8 mouse cellular contexts compared by ENCODE assay signal in the genomic region with DNA sequence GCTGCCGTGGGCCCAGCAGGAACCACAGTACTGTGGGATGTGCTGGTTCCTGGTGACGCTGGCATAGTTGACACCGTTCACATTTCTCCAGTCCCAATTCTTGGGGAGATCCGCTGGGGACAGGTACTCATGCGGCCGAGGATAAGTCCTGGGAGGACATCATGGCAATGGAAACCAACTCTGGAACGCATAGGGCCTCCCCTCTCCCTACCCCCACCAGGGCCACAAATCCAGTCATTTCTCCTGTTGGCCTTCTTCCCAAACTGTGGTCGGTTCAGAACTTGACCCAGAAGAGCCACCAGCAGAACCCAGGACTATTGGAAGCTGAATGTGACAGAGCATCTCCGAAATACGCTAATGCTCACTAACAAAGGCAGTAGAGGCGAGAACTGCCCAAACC. TPM values are rescaled to one million over a fixed set of nuclear protein-coding genes. Genes with fewer than 3 reads are reported as not detected.
A peak's percentile ranks its signal among the peaks of the same experiment; 100 is the strongest.
DNase-seq lines count a peak whose midpoint lies in the region; ATAC-seq and TF ChIP-seq lines count a peak whose summit lies in the region.

No protein-coding gene starts in this region.

- 76% methylated on average over 11 of the region's 11 CpGs for WGBS in kidney, embryonic 16.5 days
- 66% methylated on average over 11 of the region's 11 CpGs for WGBS in hindbrain, embryonic 13.5 days
- 62% methylated on average over 11 of the region's 11 CpGs for whole genome bisulfite sequencing in midbrain, embryonic 15.5 days

- H3K36me3 ChIP-seq in kidney, embryonic 16.5 days (ENCODE audit: insufficient read depth, low read length), result no peaks in the 10 kb centered on the region
- peaks cover 3% of the 10 kb centered on the region; the same call in 1 of the 2 replicates for H3K36me3 ChIP-seq in hindbrain, embryonic 13.5 days
- no peaks in the 10 kb centered on the region for H3K36me3 ChIP-seq in midbrain, embryonic 15.5 days (replicated peaks)

- DNase-seq in kidney, adult 8-10 months, result no peak
- no peak for DNase-seq in layer of hippocampus, adult 9-11 months
- no peak for DNase-seq in left cerebral cortex, postnatal 10 days (ENCODE audit: extremely low spot score in 1 of 2, low spot score in 2 of 2)
- no peak for DNase-seq in layer of hippocampus, postnatal 36 days

- TF ChIP-seq CTCF in cortical plate, adult 2 months (IDR thresholded peaks at IDR 0.05; ENCODE audit: extremely low read depth, insufficient read depth, low read length), result no peak

- no peak for ATAC-seq in kidney, embryonic 16.5 days (ENCODE audit: low FRiP score, low TSS enrichment)
- ATAC-seq in hindbrain, embryonic 13.5 days (ENCODE audit: low FRiP score), result 0 out of 2 replicates have a peak, but pooled peaks have one; percentile 1
- ATAC-seq in midbrain, embryonic 15.5 days (replicated peaks), result no peak; the same call in 1 of the 2 replicates

- intact Hi-C loops in left cerebral cortex, postnatal 10 days (cut with DNase I), result no loop called here

- H3K4me1 ChIP-seq in kidney, embryonic 16.5 days (ENCODE audit: insufficient read depth, low read length), result peaks cover 27% of the 10 kb centered on the region
- H3K4me1 ChIP-seq in cortical plate, adult 2 months (ENCODE audit: control insufficient read depth, insufficient read depth, low read length), result no peaks in the 10 kb centered on the region
- peaks cover 23% of the 10 kb centered on the region for H3K4me1 ChIP-seq in hindbrain, embryonic 13.5 days (replicated peaks)
- peaks cover 21% of the 10 kb centered on the region for H3K4me1 ChIP-seq in midbrain, embryonic 15.5 days

- no peak for TF ChIP-seq POLR2A in cortical plate, adult 2 months (IDR thresholded peaks at IDR 0.05; ENCODE audit: extremely low read depth, insufficient read depth, low read length)

- no peaks in the 10 kb centered on the region for H3K27me3 ChIP-seq in kidney, embryonic 16.5 days (ENCODE audit: insufficient read depth, low read length)
- H3K27me3 ChIP-seq in hindbrain, embryonic 13.5 days, result no peaks in the 10 kb centered on the region
- no peaks in the 10 kb centered on the region for H3K27me3 ChIP-seq in midbrain, embryonic 15.5 days (replicated peaks)

- H3K4me2 ChIP-seq in kidney, embryonic 16.5 days (replicated peaks; ENCODE audit: low read depth, low read length), result peak overlapping the region; percentile 68
- peak overlapping the region; percentile 73 for H3K4me2 ChIP-seq in hindbrain, embryonic 13.5 days
- peak overlapping the region; percentile 83 for H3K4me2 ChIP-seq in midbrain, embryonic 15.5 days

- H3K9me3 ChIP-seq in kidney, embryonic 16.5 days (ENCODE audit: low read length), result no peaks in the 10 kb centered on the region
- H3K9me3 ChIP-seq in hindbrain, embryonic 13.5 days, result no peaks in the 10 kb centered on the region
- H3K9me3 ChIP-seq in midbrain, embryonic 15.5 days, result no peaks in the 10 kb centered on the region

- peak overlapping the region; percentile 64 for H3K4me3 ChIP-seq in kidney, embryonic 16.5 days (ENCODE audit: low read length)
- H3K4me3 ChIP-seq in cortical plate, adult 2 months (ENCODE audit: insufficient read depth, low read length), result peak overlapping the region; percentile 68
- peak overlapping the region; percentile 53 for H3K4me3 ChIP-seq in hindbrain, embryonic 13.5 days
- H3K4me3 ChIP-seq in midbrain, embryonic 15.5 days, result peak overlapping the region; percentile 48

- peak overlapping the region; percentile 67 for H3K9ac ChIP-seq in kidney, embryonic 16.5 days (replicated peaks; ENCODE audit: low read length)
- H3K9ac ChIP-seq in hindbrain, embryonic 13.5 days, result peak overlapping the region; percentile 73
- H3K9ac ChIP-seq in midbrain, embryonic 15.5 days, result peak overlapping the region; percentile 47

- H3K27ac ChIP-seq in kidney, embryonic 16.5 days (ENCODE audit: low read length), result peak overlapping the region; percentile 2
- H3K27ac ChIP-seq in cortical plate, adult 2 months (ENCODE audit: insufficient read depth, low read length), result peak overlapping the region; percentile 3; the same call in 1 of the 2 replicates
- H3K27ac ChIP-seq in hindbrain, embryonic 13.5 days, result peak overlapping the region; percentile 18; the same call in 1 of the 2 replicates
- no peak overlapping the region for H3K27ac ChIP-seq in midbrain, embryonic 15.5 days

RNA-seq across cellular contexts. Expression of gene Ctsz, which starts 0.7 kb away (rescaled TPM):
- polyA plus RNA-seq in kidney, embryonic 16.5 days (2015; fragmentation: Nextera tagmentation; extraction: Ambion mirVana), result 153 and 173 TPM in 2 replicates
- polyA plus RNA-seq in cortical plate, adult 2 months (2012; rRNA removed), result 72.1 and 78.9 TPM in 2 replicates
- 80.8 and 81.5 TPM in 2 replicates for polyA plus RNA-seq in hindbrain, embryonic 13.5 days (2015; fragmentation: Nextera tagmentation; extraction: Ambion mirVana)
- polyA plus RNA-seq in midbrain, embryonic 15.5 days (2015; fragmentation: Nextera tagmentation; extraction: Ambion mirVana), result 63.8 and 79.7 TPM in 2 replicates
- 10 to 100 TPM; 26.2 to 28.1 TPM for total RNA-seq in left cerebral cortex, postnatal 10 days (2021)
- 10 to 100 TPM; 27.5 to 29.7 TPM for total RNA-seq in layer of hippocampus, postnatal 36 days (2021)

RNA-seq across cellular contexts. Expression of gene Tubb1, which starts 12.3 kb away (rescaled TPM):
- polyA plus RNA-seq in kidney, embryonic 16.5 days (2015; fragmentation: Nextera tagmentation; extraction: Ambion mirVana), result 1.7 and 2.7 TPM in 2 replicates
- polyA plus RNA-seq in cortical plate, adult 2 months (2012; rRNA removed), result 0.09 TPM in 1 of 2 replicates, not detected in the other
- 1.0 and 1.9 TPM in 2 replicates for polyA plus RNA-seq in hindbrain, embryonic 13.5 days (2015; fragmentation: Nextera tagmentation; extraction: Ambion mirVana)
- polyA plus RNA-seq in midbrain, embryonic 15.5 days (2015; fragmentation: Nextera tagmentation; extraction: Ambion mirVana), result 0.50 and 0.79 TPM in 2 replicates
- total RNA-seq in left cerebral cortex, postnatal 10 days (2021), result not detected
- total RNA-seq in layer of hippocampus, postnatal 36 days (2021), result not detected

RNA-seq across cellular contexts. Expression of gene Nelfcd, which starts 22.6 kb away (rescaled TPM):
- polyA plus RNA-seq in kidney, embryonic 16.5 days (2015; fragmentation: Nextera tagmentation; extraction: Ambion mirVana), result 132 and 137 TPM in 2 replicates
- 74.7 and 76.9 TPM in 2 replicates for polyA plus RNA-seq in cortical plate, adult 2 months (2012; rRNA removed)
- 115 and 118 TPM in 2 replicates for polyA plus RNA-seq in hindbrain, embryonic 13.5 days (2015; fragmentation: Nextera tagmentation; extraction: Ambion mirVana)
- polyA plus RNA-seq in midbrain, embryonic 15.5 days (2015; fragmentation: Nextera tagmentation; extraction: Ambion mirVana), result 114 and 118 TPM in 2 replicates
- 10 to 100 TPM; 56.6 to 59.1 TPM for total RNA-seq in left cerebral cortex, postnatal 10 days (2021)
- 10 to 100 TPM; 46.4 to 53.5 TPM for total RNA-seq in layer of hippocampus, postnatal 36 days (2021)

RNA-seq across cellular contexts. Expression of gene Atp5e, which starts 25.7 kb away (rescaled TPM):
- 700 and 708 TPM in 2 replicates for polyA plus RNA-seq in kidney, embryonic 16.5 days (2015; fragmentation: Nextera tagmentation; extraction: Ambion mirVana)
- polyA plus RNA-seq in cortical plate, adult 2 months (2012; rRNA removed), result 591 and 599 TPM in 2 replicates
- polyA plus RNA-seq in hindbrain, embryonic 13.5 days (2015; fragmentation: Nextera tagmentation; extraction: Ambion mirVana), result 832 and 843 TPM in 2 replicates
- 656 and 712 TPM in 2 replicates for polyA plus RNA-seq in midbrain, embryonic 15.5 days (2015; fragmentation: Nextera tagmentation; extraction: Ambion mirVana)
- 100 to 1,000 TPM; 368 to 383 TPM for total RNA-seq in left cerebral cortex, postnatal 10 days (2021)
- total RNA-seq in layer of hippocampus, postnatal 36 days (2021), result 100 to 1,000 TPM; 287 to 328 TPM

RNA-seq across cellular contexts. Expression of gene Prelid3b, which starts 34.7 kb away (rescaled TPM):
- polyA plus RNA-seq in kidney, embryonic 16.5 days (2015; fragmentation: Nextera tagmentation; extraction: Ambion mirVana), result 113 and 115 TPM in 2 replicates
- polyA plus RNA-seq in cortical plate, adult 2 months (2012; rRNA removed), result 75.0 and 82.6 TPM in 2 replicates
- 111 and 114 TPM in 2 replicates for polyA plus RNA-seq in hindbrain, embryonic 13.5 days (2015; fragmentation: Nextera tagmentation; extraction: Ambion mirVana)
- polyA plus RNA-seq in midbrain, embryonic 15.5 days (2015; fragmentation: Nextera tagmentation; extraction: Ambion mirVana), result 108 and 113 TPM in 2 replicates
- total RNA-seq in left cerebral cortex, postnatal 10 days (2021), result 10 to 100 TPM; 47.0 to 51.8 TPM
- total RNA-seq in layer of hippocampus, postnatal 36 days (2021), result 10 to 100 TPM; 40.8 to 43.6 TPM
